8 mouse cellular contexts compared by ENCODE assay signal in genomic region chr5:123133784-123134143, GRCm38 (mm10). TPM values are rescaled to one million over a fixed set of nuclear protein-coding genes. Genes with fewer than 3 reads are reported as not detected.
A peak's percentile ranks its signal among the peaks of the same experiment; 100 is the strongest.
DNase-seq lines count a peak whose midpoint lies in the region; ATAC-seq lines count a peak whose summit lies in the region.

No protein-coding gene starts in this region.

- WGBS in heart, embryonic 15.5 days: 29% methylated on average over 7 of the region's 7 CpGs
- WGBS in heart, embryonic 16.5 days: 26% methylated on average over 7 of the region's 7 CpGs
- WGBS in midbrain, embryonic 11.5 days: 24% methylated on average over 6 of the region's 7 CpGs

- H3K27me3 ChIP-seq in heart, embryonic 15.5 days: no peaks in the 10 kb centered on the region
- no peaks in the 10 kb centered on the region for H3K27me3 ChIP-seq in heart, embryonic 16.5 days (ENCODE audit: control insufficient read depth, insufficient read depth, low read length)
- no peaks in the 10 kb centered on the region for H3K27me3 ChIP-seq in midbrain, embryonic 11.5 days (ENCODE audit: control insufficient read depth, insufficient read depth, low read length)

- peak overlapping the region; percentile 100 for H3K27ac ChIP-seq in heart, embryonic 15.5 days
- peak overlapping the region; percentile 100 for H3K27ac ChIP-seq in heart, embryonic 16.5 days (ENCODE audit: low read length)
- H3K27ac ChIP-seq in midbrain, embryonic 11.5 days (ENCODE audit: low read depth, low read length): peak overlapping the region; percentile 12

- peak overlapping the region; percentile 96 for H3K4me2 ChIP-seq in heart, embryonic 15.5 days
- peak overlapping the region; percentile 98 for H3K4me2 ChIP-seq in heart, embryonic 16.5 days (ENCODE audit: low read depth, low read length)
- 0 out of 2 replicates have a peak overlapping the region, but pooled peaks have one; percentile 19 for H3K4me2 ChIP-seq in midbrain, embryonic 11.5 days

- DNase-seq in heart, adult 8-10 months (ENCODE audit: low spot score): no peak
- DNase-seq in NIH3T3 (ENCODE audit: low read depth): peak; percentile 79
- DNase-seq in midbrain, embryonic 11.5 days (ENCODE audit: low spot score, missing footprints): no peak
- no peak for DNase-seq in thymus, postnatal 25 days
- DNase-seq in retina, embryonic 14.5 days (ENCODE audit: low spot score): no peak
- no peak for DNase-seq in retina, postnatal 1 day

- H3K36me3 ChIP-seq in heart, embryonic 15.5 days: no peaks in the 10 kb centered on the region
- H3K36me3 ChIP-seq in heart, embryonic 16.5 days (ENCODE audit: control insufficient read depth, insufficient read depth): 0 out of 2 replicates have a peak, but pooled peaks cover 3% of the 10 kb centered on the region
- H3K36me3 ChIP-seq in midbrain, embryonic 11.5 days (ENCODE audit: control insufficient read depth, insufficient read depth, low read length): peaks cover 6% of the 10 kb centered on the region; the same call in 1 of the 2 replicates

- H3K4me3 ChIP-seq in heart, embryonic 15.5 days: 0 out of 2 replicates have a peak overlapping the region, but pooled peaks have one; percentile 59
- H3K4me3 ChIP-seq in heart, embryonic 16.5 days (ENCODE audit: low read length): peak overlapping the region; percentile 20; the same call in 1 of the 2 replicates
- H3K4me3 ChIP-seq in midbrain, embryonic 11.5 days (ENCODE audit: low read depth, low read length): 0 out of 2 replicates have a peak overlapping the region, but pooled peaks have one; percentile 4

- 0 out of 2 replicates have a peak overlapping the region, but pooled peaks have one; percentile 81 for H3K9ac ChIP-seq in heart, embryonic 15.5 days
- peak overlapping the region; percentile 72; the same call in 1 of the 2 replicates for H3K9ac ChIP-seq in heart, embryonic 16.5 days (ENCODE audit: low read length)
- no peak overlapping the region for H3K9ac ChIP-seq in midbrain, embryonic 11.5 days (ENCODE audit: low read length)

- no peak for ATAC-seq in heart, embryonic 15.5 days (replicated peaks; ENCODE audit: insufficient number of reproducible peaks, insufficient read depth, low FRiP score, low read depth)
- ATAC-seq in heart, embryonic 16.5 days (replicated peaks; ENCODE audit: extremely low read depth, insufficient read depth, low FRiP score): no peak
- no peak; the same call in 1 of the 2 replicates for ATAC-seq in midbrain, embryonic 11.5 days (ENCODE audit: low FRiP score)

- no peaks in the 10 kb centered on the region for H3K9me3 ChIP-seq in heart, embryonic 15.5 days (replicated peaks)
- H3K9me3 ChIP-seq in heart, embryonic 16.5 days (replicated peaks; ENCODE audit: control insufficient read depth, low read length): no peaks in the 10 kb centered on the region
- H3K9me3 ChIP-seq in midbrain, embryonic 11.5 days (ENCODE audit: control insufficient read depth, low read length): no peaks in the 10 kb centered on the region

- peaks cover 74% of the 10 kb centered on the region for H3K4me1 ChIP-seq in heart, embryonic 15.5 days (replicated peaks)
- peaks cover 68% of the 10 kb centered on the region for H3K4me1 ChIP-seq in heart, embryonic 16.5 days (ENCODE audit: control insufficient read depth, insufficient read depth, low read length)
- peaks cover 57% of the 10 kb centered on the region for H3K4me1 ChIP-seq in midbrain, embryonic 11.5 days (ENCODE audit: control insufficient read depth, insufficient read depth, low read length)

RNA-seq across cellular contexts. Expression of gene Rhof, which starts 1.3 kb away (rescaled TPM):
- 1.5 and 3.1 TPM in 2 replicates for polyA plus RNA-seq in heart, embryonic 15.5 days (2015; fragmentation: Nextera tagmentation; extraction: Ambion mirVana)
- total RNA-seq in heart, adult 8-10 months (2022): 1 to 10 TPM in 1 of 4 experiments, under 1 TPM in 3; 0.38 to 1.7 (median 0.68) TPM
- polyA plus RNA-seq in heart, embryonic 16.5 days (2015; fragmentation: Nextera tagmentation; extraction: Ambion mirVana): 2.2 and 2.4 TPM in 2 replicates
- polyA plus RNA-seq in midbrain, embryonic 11.5 days (2014; fragmentation: Nextera tagmentation; extraction: Ambion mirVana): 1.6 TPM in 2 replicates

RNA-seq across cellular contexts. Expression of gene Setd1b, which starts 8.2 kb away (rescaled TPM):
- 6.0 and 6.9 TPM in 2 replicates for polyA plus RNA-seq in heart, embryonic 15.5 days (2015; fragmentation: Nextera tagmentation; extraction: Ambion mirVana)
- total RNA-seq in heart, adult 8-10 months (2022): 10 to 100 TPM; 14.3 to 21.5 (median 18.2) TPM
- polyA plus RNA-seq in heart, embryonic 16.5 days (2015; fragmentation: Nextera tagmentation; extraction: Ambion mirVana): 6.0 and 6.5 TPM in 2 replicates
- polyA plus RNA-seq in midbrain, embryonic 11.5 days (2014; fragmentation: Nextera tagmentation; extraction: Ambion mirVana): 9.8 and 10.0 TPM in 2 replicates

RNA-seq across cellular contexts. Expression of gene Psmd9, which starts 35.4 kb away (rescaled TPM):
- 54.9 and 66.7 TPM in 2 replicates for polyA plus RNA-seq in heart, embryonic 15.5 days (2015; fragmentation: Nextera tagmentation; extraction: Ambion mirVana)
- 10 to 100 TPM; 11.7 to 16.6 (median 13.8) TPM for total RNA-seq in heart, adult 8-10 months (2022)
- polyA plus RNA-seq in heart, embryonic 16.5 days (2015; fragmentation: Nextera tagmentation; extraction: Ambion mirVana): 60.0 and 63.8 TPM in 2 replicates
- polyA plus RNA-seq in midbrain, embryonic 11.5 days (2014; fragmentation: Nextera tagmentation; extraction: Ambion mirVana): 59.6 and 60.7 TPM in 2 replicates

RNA-seq across cellular contexts. Expression of gene Hpd, which starts 48.8 kb away (rescaled TPM):
- polyA plus RNA-seq in heart, embryonic 15.5 days (2015; fragmentation: Nextera tagmentation; extraction: Ambion mirVana): 0.37 TPM in 1 of 2 replicates, not detected in the other
- total RNA-seq in heart, adult 8-10 months (2022): not detected
- polyA plus RNA-seq in heart, embryonic 16.5 days (2015; fragmentation: Nextera tagmentation; extraction: Ambion mirVana): 0.20 and 0.46 TPM in 2 replicates
- not detected in 2 replicates for polyA plus RNA-seq in midbrain, embryonic 11.5 days (2014; fragmentation: Nextera tagmentation; extraction: Ambion mirVana)

Comparison
In these comparisons a context has a peak if more than half of its experiments do, and no peak if none do; other contexts are left out.
1. H3K27ac ChIP-seq: peak in every context shown above with its lines; median percentile 100 in heart, embryonic 15.5 days; 100 in heart, embryonic 16.5 days; 12 in midbrain, embryonic 11.5 days.
2. H3K4me2 ChIP-seq: peak in every context shown above with its lines; median percentile 98 in heart, embryonic 16.5 days; 96 in heart, embryonic 15.5 days; 19 in midbrain, embryonic 11.5 days.
3. H3K4me3 ChIP-seq: peak in every context shown above with its lines; median percentile 59 in heart, embryonic 15.5 days; 20 in heart, embryonic 16.5 days; 4 in midbrain, embryonic 11.5 days.